Mouse (Mus musculus) cerebellum, postnatal 10 days (tissue): ENCODE measurements around the gene Mmrn2.
"Not testable (repeated sequence)": the region's sequence is repeated elsewhere in the genome, so short reads cannot be mapped to it uniquely, and the experiment has no call there.

Experiments
- DNase-seq, 2 experiments: peaks; one replicate each; pipeline ENCODE4 v3.0.0; 2021; ENCODE audit warnings: mixed read lengths in 2 of 2

Gene Mmrn2

DNA sequence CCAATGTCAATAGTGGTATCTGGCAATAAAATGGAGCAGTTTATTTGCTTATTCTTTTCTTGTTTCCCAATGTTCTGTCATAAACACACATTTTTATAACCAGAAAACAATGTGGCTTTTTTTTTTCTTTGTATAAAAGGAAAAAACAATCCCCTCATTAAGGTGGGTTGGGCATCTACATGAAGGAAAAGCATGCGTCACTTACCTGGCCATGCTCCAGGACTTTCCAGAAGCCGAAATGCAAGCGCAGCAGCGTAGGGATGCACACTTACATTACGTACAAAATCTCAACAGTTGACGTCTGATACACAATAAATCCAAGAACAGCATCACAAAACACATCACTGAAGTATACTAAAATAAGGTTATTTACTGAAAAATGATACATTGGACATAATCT is 35.5 kb downstream of the Mmrn2 start:
- no peak for DNase-seq

DNA sequence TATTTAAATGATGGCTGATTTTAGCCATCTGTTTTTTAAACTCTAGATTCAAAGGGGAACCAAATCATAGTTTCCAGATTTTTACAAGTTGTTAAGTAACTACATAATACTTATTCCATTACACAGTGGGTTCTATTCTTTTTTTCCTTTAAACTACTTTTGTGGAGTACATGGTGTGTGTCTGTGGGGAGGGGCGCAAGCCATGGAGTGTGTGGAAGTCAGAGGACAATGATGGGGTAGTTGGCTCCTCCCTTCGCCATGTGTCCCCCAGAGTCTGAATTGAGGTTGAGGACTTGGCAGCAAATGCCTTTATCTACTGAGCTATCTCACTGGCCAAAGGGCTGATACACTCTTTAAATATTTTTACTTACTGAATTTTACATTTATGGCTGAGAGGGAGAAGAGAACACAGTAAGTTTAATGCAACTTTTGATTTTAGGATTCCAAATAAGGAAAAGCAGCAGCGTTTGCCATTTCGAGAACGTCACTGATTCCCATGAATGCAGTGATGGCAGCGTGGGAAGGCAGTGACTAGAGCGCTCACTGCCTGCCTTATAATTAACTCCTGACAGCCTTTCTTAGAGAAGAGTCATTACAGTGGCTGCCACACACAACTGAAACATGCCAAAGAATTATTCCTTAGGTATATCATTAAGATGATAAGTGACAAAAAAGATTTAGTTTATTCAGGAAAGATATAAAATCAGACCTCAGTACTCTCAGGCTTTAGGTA is 37.1 kb downstream of the Mmrn2 start:
- no peak for DNase-seq

DNA sequence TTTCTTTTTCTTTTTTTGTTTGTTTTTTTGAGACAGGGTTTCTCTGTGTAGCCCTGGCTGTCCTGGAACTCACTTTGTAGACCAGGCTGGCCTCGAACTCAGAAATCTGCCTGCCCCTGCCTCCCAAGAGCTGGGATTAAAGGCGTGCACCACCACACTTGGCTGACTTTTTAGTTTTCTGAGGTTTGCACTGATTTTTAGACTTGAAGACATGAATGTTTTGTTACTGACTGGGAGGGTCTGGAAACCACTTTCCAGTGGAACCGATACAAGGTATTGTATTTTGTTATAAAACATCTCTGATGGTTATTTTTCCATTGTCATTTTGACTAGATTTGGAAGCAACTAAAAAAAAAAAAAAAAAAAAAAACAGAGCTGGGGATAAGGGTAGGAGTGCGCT is 41.7 kb downstream of the Mmrn2 start:
- not testable (repeated sequence) for DNase-seq

DNA sequence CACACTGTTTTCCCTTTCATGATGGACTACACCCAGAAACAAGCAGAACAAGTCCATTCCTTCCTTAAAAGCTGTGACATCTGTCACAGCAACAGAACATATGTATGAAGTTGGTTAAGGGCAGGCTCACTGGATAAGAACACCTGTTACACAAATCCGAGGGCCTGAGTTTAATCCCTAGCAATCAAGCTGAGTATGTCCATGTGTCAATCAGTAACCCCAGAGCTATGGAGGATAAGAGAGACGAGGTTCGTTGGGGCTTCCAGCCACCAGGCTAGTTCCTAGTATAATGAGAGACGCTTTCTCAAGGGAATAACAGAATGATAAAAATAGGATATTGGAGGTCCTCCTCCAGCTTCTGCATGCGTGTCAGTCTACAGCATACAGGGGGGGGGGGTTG is 42.2 kb downstream of the Mmrn2 start:
- DNase-seq: no peak

DNA sequence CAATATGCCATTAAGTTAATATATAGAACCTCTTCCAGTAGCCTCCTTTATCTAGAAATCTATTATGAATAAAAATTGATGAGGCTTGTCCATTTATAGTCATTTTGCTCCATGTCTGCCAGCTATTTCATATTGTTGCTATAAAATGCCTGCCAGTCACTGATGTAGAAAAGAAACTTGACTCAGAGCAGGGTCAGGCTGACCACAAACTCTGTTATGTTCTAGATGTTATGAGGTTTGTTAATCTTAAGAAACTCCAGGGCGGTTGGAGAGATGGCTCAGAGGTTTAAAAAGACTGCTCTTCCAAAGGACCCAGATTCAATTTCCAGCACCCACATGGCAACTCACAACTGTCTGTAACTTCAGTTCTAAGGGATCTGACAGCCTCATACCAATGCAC is 45.8 kb downstream of the Mmrn2 start:
- no peak for DNase-seq

DNA sequence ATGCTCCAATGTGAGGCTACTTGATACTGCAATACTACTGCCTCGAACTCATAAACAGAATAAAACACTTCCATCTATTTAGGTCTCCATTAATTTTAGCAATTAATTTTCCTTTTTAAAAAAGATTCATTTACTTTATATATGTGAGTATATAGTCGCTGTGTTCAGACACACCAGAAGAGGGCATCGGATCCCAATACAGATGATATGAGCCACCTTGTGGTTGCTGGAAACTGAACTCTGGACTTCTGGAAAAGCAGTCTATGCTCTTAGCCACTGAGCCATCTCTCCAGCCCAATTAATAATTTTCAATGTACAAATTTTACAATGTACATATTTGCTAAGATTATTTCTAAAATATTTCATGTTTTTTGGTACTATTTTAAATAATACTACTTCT is 53.0 kb downstream of the Mmrn2 start:
- DNase-seq: no peak

DNA sequence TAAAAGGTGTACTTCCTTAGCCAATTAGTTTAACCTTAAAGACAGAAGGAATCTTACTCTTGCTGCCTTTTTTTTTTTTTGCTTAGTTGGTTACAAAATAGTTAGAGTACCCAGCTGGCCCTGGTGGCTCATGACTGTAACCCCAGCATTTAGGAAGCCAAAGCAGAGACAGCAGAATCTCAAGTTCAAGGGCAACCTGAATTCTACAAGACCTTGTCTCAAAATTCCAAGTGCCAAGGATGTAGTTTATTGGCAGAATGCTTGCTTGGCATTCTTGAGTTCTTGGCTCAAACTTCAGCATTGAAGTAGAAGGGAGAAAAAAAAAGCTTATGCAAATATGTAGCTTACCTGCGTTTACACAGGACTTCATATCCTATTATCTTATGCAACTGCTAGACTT is 53.8 kb downstream of the Mmrn2 start:
- DNase-seq: no peak

DNA sequence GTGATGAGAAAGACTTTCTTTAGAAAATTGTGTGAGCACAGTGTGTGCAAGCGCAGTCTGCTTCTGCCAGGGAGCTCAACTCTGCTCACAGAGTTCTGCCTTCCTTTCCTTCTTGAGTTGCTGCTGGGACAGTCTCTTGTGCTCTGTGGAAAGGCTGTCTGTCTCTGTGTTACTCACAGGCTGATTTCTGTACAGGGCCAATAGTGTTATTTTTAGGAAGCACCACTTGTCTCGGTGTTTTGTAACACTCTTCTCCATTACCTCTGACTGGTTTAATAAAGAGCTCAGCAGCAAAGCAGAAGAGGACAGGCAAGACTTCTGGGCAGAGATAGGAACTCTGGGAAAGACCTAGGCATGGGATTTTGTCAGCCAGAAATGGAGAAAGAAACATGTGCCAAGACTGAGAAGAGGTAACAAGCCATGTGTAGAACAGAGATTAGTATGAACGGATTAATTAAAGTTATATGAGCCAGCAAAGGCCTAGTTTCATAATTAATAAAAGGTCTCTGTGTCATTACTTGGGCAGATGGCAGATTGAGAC is 65.3 kb downstream of the Mmrn2 start:
- DNase-seq: no peak

DNA sequence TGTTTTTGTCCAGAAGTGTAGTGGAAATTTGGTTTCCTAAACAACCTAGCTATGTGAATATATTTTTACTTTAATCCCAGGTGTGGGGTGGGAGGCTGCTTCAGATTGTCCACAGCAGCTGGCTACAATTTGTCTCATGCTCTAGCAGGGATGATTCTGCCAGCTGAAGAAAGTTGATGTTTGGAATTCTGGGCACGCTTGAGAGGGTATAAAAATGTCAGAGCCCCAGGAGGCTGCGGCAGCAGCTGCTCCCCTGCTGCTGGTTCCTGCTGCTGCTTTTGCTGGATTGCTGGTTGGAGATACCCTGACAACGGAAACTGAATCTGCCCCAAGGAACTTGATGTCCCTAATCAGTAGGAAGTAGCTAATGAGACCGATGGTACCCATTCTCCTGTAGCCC is 67.3 kb downstream of the Mmrn2 start:
- DNase-seq: no peak

DNA sequence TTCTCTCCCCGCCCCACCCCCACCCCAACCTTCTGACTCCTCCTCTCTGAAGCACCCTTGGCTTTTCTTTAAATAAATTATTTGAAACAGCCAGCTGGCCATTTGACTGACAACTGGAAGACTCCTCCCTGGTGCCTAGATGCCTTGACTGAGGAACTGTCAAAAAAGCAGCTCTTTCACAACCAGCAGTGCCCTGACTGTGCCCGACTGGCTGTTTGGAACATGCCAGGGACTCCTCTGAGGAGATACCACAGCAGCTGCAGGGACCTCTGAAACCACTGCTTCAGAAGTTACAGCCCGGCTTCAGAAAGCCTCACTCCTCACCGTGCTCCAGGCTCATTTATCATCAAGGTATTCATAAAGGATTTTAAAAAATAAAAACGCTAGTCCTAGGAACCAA is 69.1 kb downstream of the Mmrn2 start:
- DNase-seq: no peak

DNA sequence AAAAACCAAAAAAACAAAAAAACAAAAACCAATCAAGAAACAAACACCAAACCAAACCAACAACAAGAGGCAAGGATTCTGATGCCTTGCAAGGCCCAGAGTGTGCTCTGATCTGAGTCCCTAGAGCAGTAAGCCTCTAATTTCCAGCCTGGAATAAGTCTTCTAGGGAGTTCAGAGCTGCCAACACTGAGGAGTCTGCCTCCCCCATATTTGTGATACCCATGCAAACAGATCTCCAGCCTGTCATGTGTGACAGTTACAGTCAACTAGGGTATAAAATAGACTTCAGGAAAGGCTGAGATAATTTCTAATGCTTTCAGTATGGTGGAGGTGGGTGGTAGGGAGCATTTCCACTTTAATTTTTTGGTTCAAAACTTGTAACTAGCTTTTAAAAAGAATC is 69.7 kb downstream of the Mmrn2 start:
- DNase-seq: no peak

DNA sequence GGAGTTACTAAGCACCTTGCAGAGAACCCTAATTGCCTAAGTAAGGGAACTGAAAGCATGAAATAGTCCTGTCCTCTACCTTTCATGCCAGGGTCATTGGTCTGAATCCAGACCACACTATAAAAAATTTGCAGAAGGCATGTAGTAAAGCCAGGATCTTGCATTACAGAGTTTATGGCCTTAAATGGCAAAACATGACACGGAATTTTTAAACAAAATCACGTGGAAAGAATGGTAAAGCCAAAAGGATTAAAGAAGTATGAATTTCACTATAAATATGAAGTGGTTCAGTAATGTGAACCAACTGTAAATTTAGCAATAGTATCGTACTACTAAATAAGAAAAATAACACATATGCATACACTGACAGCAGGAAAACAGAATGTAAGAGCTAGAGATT is 70.1 kb downstream of the Mmrn2 start:
- DNase-seq: no peak

DNA sequence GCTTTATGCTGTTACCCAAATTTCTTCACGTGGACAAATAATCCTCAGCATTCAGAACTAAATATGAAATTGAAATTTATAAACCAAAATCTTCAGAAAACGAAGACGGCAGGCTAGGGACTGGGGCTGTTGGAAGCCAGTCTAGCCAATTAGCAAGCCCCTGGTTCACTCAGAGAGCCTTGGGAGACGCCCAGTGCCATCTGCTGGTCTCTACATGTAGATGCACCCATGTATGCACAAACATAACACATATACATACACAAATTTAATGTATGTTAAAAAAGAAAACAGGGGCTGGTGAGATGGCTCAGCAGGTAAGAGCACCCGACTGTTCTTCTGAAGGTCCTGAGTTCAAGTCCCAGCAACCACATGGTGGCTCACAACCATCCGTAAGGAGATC is 71.4 kb downstream of the Mmrn2 start:
- no peak for DNase-seq

DNA sequence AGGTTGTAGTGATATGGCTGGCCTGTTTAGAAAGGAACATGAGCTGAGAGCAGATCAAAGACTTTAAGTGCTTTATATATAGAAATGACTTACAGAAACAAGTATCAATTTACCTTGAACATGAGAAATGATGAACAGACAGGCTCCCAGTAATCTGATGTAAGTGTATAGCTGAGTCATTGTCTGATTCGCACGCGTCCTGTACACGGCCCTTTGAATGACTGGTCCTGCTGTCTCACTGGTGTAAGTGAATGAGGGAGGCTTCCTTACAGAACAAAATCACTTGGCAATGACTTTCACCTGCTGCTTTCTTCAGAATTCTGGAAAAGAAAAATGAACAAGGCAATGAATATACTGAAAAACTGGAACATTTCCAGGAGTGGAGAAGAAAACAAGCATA is 72.4 kb downstream of the Mmrn2 start:
- DNase-seq: no peak

DNA sequence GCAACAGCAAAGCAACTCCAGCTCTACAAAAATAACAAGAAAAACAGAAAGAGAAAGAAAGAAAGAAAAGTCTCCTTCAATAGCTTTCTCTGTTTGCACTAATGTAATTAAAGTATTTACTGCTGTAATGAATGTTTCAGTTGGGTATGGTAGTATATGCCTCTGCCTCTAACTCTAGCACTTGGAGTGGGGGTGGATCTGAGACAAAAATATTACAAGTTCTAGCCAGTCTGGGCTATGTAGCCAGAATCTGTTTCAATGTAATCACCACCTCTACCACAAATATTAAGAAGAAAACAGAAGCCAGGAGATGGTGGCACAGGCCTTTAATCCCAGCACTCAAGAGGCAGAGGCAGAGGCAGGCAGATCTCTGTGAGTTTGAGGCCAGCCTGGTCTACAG is 73.1 kb downstream of the Mmrn2 start:
- DNase-seq: no peak

DNA sequence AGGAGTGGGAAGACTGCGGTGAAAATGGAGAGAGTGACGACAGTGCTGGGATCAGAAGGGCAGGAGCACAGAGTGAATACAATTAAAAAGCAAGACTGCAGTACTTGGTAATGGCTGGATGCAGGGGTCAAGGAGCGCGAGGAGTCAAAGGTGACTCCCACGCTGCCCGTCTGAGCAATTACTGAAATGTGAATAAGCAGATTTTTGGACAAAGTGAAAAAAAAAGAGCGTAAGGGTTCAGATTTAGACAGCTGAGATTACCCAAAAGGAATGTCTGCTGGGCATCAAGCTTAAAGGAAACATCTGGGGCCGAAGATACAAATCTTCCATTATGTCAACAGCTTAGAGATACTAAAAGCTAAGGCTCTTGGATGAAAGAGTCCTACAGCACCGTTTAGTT is 74.5 kb downstream of the Mmrn2 start:
- no peak for DNase-seq

DNA sequence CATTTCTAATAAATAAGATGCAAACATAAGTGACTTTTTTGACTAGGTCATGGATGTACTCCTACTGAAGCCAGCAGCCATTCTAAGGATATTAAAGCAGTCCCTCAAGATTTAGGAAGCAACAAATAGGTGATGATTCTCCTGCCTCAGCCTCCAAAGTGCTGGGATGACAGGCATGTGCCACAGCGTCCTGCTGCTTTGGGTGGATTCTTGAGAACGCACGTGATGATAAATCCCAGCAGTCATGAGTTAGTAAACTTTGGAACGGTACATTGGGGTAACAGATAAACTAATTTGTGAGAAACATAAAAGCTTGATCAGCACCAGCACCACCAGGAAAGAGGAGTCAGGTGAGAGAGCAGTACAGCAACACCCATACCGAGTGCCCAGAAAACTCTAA is 75.2 kb downstream of the Mmrn2 start:
- no peak for DNase-seq

DNA sequence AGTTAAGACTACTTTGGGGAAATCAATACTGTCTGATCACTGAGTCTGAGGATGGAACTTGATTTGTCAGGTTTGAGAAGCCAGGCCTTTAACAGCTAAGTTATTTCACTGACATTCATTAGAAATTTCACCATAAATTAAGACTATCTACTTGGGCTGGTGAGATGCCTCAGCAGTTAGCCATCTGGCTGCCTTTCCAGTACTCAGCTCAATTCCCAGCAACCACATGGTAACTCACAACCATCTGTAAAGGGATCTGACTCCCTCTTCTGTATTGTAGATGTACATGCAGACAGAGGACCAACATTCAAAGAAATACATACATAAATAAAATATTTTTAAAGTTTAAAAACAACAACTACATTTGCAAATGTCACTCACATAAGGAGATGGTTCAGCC is 76.6 kb downstream of the Mmrn2 start:
- no peak for DNase-seq

DNA sequence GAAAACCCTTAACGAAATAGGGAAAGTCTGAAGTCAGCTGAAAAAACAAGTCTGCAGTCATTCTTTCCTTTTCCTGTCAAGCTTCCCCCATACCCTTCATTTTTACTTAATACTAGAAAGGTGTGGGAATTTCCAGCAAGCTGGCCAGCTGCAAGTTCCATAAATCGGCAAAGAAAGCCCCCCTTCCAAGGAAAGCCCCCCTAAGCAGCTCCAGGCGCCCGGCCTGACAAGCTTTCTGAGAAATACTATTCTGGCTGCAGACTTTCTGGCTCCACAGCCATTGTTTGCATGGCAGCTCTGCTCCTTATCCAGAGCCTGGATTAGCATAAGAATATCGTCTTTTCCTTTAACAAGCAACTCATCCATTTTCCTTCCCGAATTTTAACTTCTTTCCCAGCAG is 78.4 kb downstream of the Mmrn2 start:
- DNase-seq: no peak
